Mouse (Mus musculus) forebrain, embryonic 12.5 days (tissue): Measurements from ENCODE around the gene Clcnka. TPM values are rescaled to one million over a fixed set of nuclear protein-coding genes. Genes with fewer than 3 reads are reported as not detected.
A peak's percentile ranks its signal among the peaks of the same experiment; 100 is the strongest.

Experiments used
- ATAC-seq: fragments of 200-750 bp; cut with Nextera tagmentation; 2 replicates; pipeline ENCODE4 v1.8.0; 2017; ENCODE audit warnings: moderate TSS enrichment; ENCODE audit not compliant: low FRiP score
- H3K27ac ChIP-seq: fragments of 300-500 bp; sonication (generic); 2 replicates; pipeline ENCODE4 v1.5.1; 2016; ENCODE audit warnings: mild to moderate bottlenecking
- H3K27me3 ChIP-seq: fragments of 300-500 bp; sonication (generic); 2 replicates; pipeline ENCODE4 v1.6.1; 2016; ENCODE audit warnings: mild to moderate bottlenecking
- H3K36me3 ChIP-seq: fragments of 300-500 bp; sonication (generic); replicated peaks from 2 replicates; pipeline ENCODE4 v1.6.1; 2016; ENCODE audit warnings: mild to moderate bottlenecking
- H3K4me1 ChIP-seq: fragments of 300-500 bp; sonication (generic); 2 replicates; pipeline ENCODE4 v1.6.1; 2016
- H3K4me2 ChIP-seq: fragments of 300-500 bp; sonication (generic); 2 replicates; pipeline ENCODE4 v1.6.1; 2016; ENCODE audit warnings: mild to moderate bottlenecking, moderate library complexity
- H3K4me3 ChIP-seq: fragments of 300-500 bp; sonication (generic); replicated peaks from 2 replicates; pipeline ENCODE4 v1.5.1; 2016; ENCODE audit warnings: mild to moderate bottlenecking
- H3K9ac ChIP-seq: fragments of 300-500 bp; sonication (generic); 2 replicates; pipeline ENCODE4 v1.6.1; 2016; ENCODE audit warnings: mild to moderate bottlenecking
- H3K9me3 ChIP-seq: fragments of 300-500 bp; sonication (generic); 2 replicates; pipeline ENCODE4 v1.6.1; 2016
- WGBS: fragments of 180-500 bp; shearing (Covaris S2); methylation state at CpG from one replicate; pipeline ENCODE4 v1.1.7; 2016; 5-methylcytosine and 5-hydroxymethylcytosine counted together
- polyA plus RNA-seq: library from polyadenylated mRNA; unstranded; fragments of >200 nt; fragmentation: Nextera tagmentation; extraction: Ambion mirVana; gene quantifications from 2 replicates; pipeline ENCODE4 v1.2.1, GENCODE M21; 2016

The Clcnka gene
- polyA plus RNA-seq, 1 experiment from 2014 or later, result not detected

DNA sequence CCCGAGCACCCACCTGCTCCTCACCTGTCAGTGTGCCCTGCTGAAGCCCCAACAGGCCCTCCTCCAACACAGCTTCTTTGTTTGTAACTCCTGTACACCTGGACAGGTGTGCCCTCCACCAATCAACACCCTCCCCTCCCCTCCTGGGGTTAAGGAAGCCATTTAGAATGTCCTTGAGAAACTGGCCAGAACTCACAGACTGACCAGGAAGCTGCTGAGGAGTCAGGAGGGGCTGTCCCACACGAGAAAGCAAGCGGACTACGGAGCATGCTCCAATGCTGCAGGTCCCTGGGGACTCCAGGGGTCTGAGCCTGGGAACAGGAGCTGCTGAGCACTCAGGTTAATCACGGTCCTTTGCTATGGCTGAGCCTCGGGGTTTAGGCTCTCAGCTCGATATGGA, 17.4 kb upstream of the Clcnka start, which contains the start of gene Clcnkb:
Gene Clcnkb (minus strand): TSS at position 91 of the 400 bp plus-strand sequence.
- Histone ChIP-seq H3K27ac (no peak within 1 kb of the TSS), H3K27me3 (peaks cover 22% of the 10 kb centered on the region), H3K9ac (no peak within 1 kb of the TSS), H3K4me2 (no peak within 1 kb of the TSS), H3K4me1 (no peaks in the 10 kb centered on the region), H3K4me3 (no peak within 1 kb of the TSS), H3K36me3 (no peaks in the 10 kb centered on the region), H3K9me3 (no peaks in the 10 kb centered on the region)
- WGBS, result 69% methylated on average over 7 of the region's 7 CpGs
- no peak for ATAC-seq

DNA sequence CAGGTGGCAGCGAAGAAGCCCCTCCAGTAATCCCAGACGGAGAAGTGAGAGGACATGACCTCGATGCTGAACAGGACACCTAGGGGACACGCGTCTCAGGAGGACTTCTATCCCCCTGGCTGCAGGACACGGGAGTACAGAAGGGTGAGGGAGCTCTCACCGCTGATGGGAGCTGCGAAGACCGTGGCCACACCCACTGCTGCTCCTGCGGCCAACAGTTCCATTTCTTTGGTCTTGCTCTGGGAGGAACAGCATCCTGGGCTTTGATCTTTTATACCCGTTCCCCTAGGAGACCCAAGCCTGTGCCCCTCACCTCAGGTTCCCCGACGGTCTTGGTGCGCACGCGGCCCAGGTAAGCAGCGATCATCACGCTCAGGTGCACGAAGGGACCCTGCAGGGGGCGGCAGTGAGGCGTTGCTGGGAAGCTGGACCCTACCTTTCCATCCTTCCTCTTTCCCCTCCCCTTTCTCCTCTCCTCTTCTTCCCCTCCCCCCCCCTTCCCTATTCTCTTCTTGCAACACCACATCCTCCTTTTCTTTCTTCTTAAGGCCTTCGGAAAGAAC, 13.0 kb upstream of the Clcnka start:
- peaks cover 34% of the 10 kb centered on the region for H3K27me3 ChIP-seq
- H3K36me3 ChIP-seq, result no peaks in the 10 kb centered on the region
- no peak for ATAC-seq
- H3K4me3 ChIP-seq, result no peak overlapping the region
- H3K4me2 ChIP-seq, result no peak overlapping the region
- H3K9ac ChIP-seq, result no peak overlapping the region
- no peaks in the 10 kb centered on the region for H3K9me3 ChIP-seq
- H3K27ac ChIP-seq, result no peak overlapping the region
- WGBS, result 21% methylated on average over 22 of the region's 22 CpGs
- no peaks in the 10 kb centered on the region for H3K4me1 ChIP-seq

DNA sequence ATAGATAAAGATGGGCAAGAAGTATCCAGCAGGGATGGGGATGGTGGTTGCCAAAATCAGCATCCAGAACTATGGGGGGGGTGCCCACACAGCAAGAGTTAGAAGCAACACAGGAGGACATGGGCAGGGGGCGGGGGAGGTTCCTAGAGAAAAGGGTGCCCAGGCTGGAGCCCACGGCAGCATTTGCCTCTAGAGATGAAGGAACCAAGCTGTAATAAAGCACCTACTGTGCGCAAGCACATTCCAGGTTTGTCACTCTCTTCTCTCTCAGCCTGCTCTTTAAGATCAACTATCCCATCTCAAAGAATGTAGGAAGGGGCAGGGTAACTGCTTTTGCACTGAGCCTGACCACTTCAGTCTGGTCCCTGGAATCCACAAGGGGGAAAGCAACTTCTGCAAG, 10.1 kb upstream of the Clcnka start:
- Histone ChIP-seq H3K4me2 (no peak overlapping the region), H3K4me3 (no peak overlapping the region), H3K9ac (no peak overlapping the region), H3K27me3 (peaks cover 40% of the 10 kb centered on the region), H3K4me1 (peaks cover 6% of the 10 kb centered on the region), H3K36me3 (no peaks in the 10 kb centered on the region), H3K9me3 (no peaks in the 10 kb centered on the region), H3K27ac (no peak overlapping the region)
- no peak for ATAC-seq
- 89% methylated on average over 3 of the region's 3 CpGs for WGBS

DNA sequence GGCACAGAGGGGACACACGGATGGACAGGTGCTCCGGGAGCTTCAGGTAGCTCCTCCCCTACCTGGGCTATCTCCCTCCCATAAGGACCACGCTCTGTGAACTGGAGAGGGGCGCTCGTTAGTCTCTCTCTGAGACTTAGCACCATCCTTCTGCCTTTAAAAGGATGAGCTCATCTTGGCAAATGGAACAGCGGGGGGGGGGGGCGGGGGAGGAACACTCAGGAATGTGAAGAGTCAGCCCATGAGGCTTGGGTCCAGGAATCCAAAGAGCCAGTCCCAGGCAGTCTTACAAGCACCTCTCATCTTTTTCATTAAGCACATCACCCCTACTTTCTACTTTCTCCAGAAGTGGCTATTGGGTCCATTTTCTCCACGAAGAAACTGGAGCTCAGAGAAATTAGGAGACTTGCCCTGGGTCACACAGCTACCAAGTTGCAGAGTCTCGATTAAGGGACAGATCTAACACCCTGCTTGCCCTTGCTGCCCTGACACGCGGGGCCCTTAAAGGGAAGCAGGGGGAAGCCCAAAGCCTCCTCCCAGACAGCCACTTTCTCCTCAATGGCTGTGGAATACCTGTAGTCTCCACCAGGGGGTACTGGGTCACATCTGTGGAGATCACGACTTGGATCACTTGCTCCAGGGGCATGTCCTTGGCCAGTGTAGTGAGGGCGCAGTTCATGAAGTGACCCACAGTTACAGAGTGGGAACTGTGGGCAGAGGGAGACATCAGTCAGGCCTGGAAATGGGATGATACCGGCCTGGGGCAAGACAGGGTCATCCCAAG, 8.2 kb upstream of the Clcnka start:
- no peak for ATAC-seq
- WGBS, result 54% methylated on average over 14 of the region's 14 CpGs

DNA sequence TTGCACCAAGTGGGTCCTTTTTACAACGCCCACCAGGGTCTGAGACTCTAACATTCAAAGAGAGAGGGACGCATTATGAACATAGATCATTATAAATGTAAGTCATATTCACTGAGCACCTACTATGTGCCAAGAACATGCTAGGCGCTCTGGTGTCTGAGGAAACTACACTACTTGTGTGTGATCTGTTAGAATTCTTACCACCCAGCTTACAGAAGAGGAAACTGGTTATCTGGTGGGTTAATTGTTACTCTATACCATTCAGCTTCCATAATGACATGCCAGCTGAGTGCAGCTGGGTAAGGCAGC, 6.7 kb upstream of the Clcnka start:
- no peak for ATAC-seq
- whole genome bisulfite sequencing, result 97% methylated on average over 3 of the region's 3 CpGs
- no peak overlapping the region for H3K27ac ChIP-seq

More for the DNA sequence above, 8.2 kb upstream of the Clcnka start:
- Histone ChIP-seq H3K27me3 (peaks cover 36% of the 10 kb centered on the region), H3K27ac (no peak overlapping the region), H3K9ac (no peak overlapping the region), H3K4me1 (peaks cover 6% of the 10 kb centered on the region), H3K4me3 (no peak overlapping the region), H3K4me2 (no peak overlapping the region), H3K9me3 (no peaks in the 10 kb centered on the region), H3K36me3 (no peaks in the 10 kb centered on the region)

DNA sequence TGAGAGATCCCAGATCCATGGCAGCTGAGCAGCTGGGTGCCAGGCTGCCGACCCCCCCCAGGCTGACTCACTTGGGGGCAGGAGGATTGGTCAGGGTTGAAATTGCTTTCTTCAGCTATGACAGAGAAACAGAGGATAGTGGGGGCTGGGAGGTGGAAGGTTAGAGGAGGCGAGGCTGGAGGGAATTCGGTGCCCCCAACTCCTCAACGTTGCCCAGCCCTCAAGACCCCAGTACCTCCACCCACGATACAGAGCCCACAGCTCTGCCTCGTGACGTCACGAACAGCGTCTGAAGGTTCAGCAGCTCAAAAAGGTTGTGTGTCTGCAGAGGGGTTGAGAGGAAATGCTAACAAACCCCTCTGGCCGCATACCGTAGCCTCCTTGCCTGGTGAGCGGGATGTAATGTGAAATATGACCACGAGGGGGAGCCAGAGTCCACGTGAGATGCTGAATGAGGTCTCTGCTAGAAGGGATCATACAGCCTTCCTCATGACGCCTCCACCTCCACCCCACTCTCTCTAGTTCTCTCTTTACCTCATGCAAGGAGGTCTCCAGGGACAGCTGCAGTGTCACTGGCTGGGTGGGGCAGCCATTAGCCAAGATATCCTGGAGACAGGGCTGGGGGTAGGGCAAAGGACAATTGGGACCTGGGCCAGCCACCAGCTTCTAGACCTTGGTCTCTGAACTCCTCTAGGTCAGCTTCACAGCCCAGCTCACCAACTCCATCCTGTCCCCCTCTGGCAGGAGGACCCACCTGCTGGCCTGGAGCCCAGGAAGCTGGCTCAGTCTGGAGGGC, 6.2 kb upstream of the Clcnka start:
- H3K4me3 ChIP-seq, result no peak overlapping the region
- 15% methylated on average over 15 of the region's 15 CpGs for WGBS
- no peak overlapping the region for H3K27ac ChIP-seq
- peaks cover 29% of the 10 kb centered on the region; the same call in 1 of the 2 replicates for H3K27me3 ChIP-seq
- peak overlapping the region; percentile 32; the same call in 1 of the 2 replicates for H3K4me2 ChIP-seq
- no peaks in the 10 kb centered on the region for H3K9me3 ChIP-seq
- H3K9ac ChIP-seq, result peak overlapping the region; percentile 33; the same call in 1 of the 2 replicates
- H3K4me1 ChIP-seq, result peaks cover 6% of the 10 kb centered on the region
- no peaks in the 10 kb centered on the region for H3K36me3 ChIP-seq
- ATAC-seq, result peak; percentile 82

More for the DNA sequence above, 6.7 kb upstream of the Clcnka start:
- H3K9me3 ChIP-seq, result no peaks in the 10 kb centered on the region
- H3K4me3 ChIP-seq, result no peak overlapping the region
- no peak overlapping the region for H3K9ac ChIP-seq
- peaks cover 6% of the 10 kb centered on the region for H3K4me1 ChIP-seq
- H3K4me2 ChIP-seq, result no peak overlapping the region
- H3K27me3 ChIP-seq, result peaks cover 30% of the 10 kb centered on the region; the same call in 1 of the 2 replicates
- H3K36me3 ChIP-seq, result no peaks in the 10 kb centered on the region

DNA sequence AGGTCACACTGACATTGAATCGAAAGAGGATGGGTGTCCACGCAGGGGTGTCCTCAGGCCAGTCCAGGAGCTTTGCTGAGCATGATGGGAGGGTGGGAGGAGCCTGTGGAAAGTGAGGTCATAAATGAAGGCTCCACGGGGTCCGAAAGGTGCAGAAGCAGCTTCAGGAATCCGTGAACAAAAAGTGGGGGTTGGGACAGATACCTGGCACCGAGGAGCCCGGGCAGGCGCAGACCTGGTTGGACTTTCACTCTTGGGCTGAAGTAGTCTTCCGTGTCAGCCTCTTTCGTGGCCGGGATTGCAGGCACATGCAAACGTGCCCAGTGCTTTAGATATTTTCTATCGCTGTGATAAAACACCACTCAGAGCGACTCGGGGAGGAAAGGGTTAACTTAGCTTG, 1.6 kb upstream of the Clcnka start:
- Histone ChIP-seq H3K36me3 (no peaks in the 10 kb centered on the region), H3K4me2 (no peak overlapping the region), H3K4me1 (peaks cover 6% of the 10 kb centered on the region), H3K9me3 (no peaks in the 10 kb centered on the region), H3K27me3 (peaks cover 23% of the 10 kb centered on the region; the same call in 1 of the 2 replicates), H3K4me3 (no peak overlapping the region), H3K9ac (no peak overlapping the region), H3K27ac (no peak overlapping the region)
- WGBS, result 85% methylated on average over 15 of the region's 15 CpGs
- ATAC-seq, result no peak

DNA sequence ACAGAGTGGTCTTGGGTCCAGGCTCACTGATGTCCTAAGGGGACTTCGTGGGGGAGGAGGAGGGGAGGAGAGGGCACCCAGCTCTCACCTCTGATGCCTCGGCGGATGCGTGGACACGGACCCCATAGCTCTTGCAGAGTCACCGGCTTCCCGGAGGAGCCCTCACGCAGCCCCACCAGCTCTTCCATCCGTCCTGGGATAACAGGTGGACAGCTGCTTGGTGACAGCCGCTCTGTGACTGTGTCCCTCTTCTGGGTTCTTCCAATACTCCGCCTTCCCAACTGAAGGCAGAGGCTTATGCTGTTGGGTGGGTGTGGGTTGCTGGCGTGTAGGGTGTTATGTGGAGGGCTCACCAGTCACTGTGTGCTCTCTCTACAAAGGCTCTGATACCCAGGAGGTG, 663 bp downstream of the Clcnka start:
- no peak for ATAC-seq
- H3K4me1 ChIP-seq, result peaks cover 4% of the 10 kb centered on the region

DNA sequence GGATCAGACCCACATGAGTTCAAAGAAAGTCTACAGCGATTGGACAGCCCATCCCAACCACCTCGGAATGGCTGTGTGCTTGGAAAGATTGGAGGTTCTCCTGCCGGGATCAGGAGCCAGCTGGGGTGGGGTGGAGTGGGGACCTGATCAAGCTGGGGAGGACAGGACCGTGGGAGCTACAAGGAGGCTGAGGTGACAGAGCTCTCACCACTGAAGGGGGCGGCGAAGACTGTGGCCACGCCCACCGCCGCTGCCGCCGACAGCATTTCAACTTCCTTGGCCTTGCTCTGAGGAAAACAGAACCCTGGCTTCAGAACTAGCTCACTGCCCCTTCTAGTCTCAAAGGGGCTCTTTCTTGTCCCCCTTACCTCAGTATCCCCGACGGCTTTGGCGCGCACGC, 3.8 kb downstream of the Clcnka start:
- Histone ChIP-seq H3K4me2 (peak overlapping the region; percentile 19; the same call in 1 of the 2 replicates), H3K4me3 (no peak overlapping the region)

More for the DNA sequence above, 663 bp downstream of the Clcnka start:
- Histone ChIP-seq H3K27me3 (peaks cover 21% of the 10 kb centered on the region; the same call in 1 of the 2 replicates), H3K27ac (no peak overlapping the region), H3K36me3 (no peaks in the 10 kb centered on the region), H3K9ac (no peak overlapping the region), H3K4me2 (no peak overlapping the region), H3K4me3 (no peak overlapping the region), H3K9me3 (no peaks in the 10 kb centered on the region)
- WGBS, result 81% methylated on average over 12 of the region's 12 CpGs

DNA sequence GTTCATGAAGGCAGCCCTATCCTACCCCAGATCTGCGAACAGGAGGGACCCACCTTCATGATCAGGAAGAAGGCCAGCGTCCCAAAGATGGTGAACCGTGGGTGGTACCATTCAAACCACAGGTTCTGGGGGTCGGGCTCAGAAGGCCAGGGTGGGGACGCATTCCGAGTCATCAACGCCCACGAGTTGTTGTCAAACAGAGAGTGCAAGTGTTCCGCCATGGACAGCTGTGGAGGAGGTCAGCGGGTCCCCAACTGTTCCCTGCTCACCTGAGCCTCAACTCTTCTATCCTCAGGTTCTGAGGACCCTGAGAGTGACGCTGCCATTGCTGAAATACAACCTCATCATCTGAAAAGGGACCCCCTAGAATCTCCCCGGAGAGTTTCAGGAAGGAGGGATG, 7.2 kb downstream of the Clcnka start:
- H3K9me3 ChIP-seq, result no peaks in the 10 kb centered on the region
- no peak overlapping the region for H3K9ac ChIP-seq
- no peak overlapping the region for H3K27ac ChIP-seq
- 78% methylated on average over 12 of the region's 12 CpGs for WGBS
- H3K4me1 ChIP-seq, result peaks cover 4% of the 10 kb centered on the region
- no peaks in the 10 kb centered on the region for H3K36me3 ChIP-seq
- no peak overlapping the region for H3K4me2 ChIP-seq
- no peak for ATAC-seq
- H3K4me3 ChIP-seq, result no peak overlapping the region
- H3K27me3 ChIP-seq, result peaks cover 28% of the 10 kb centered on the region; the same call in 1 of the 2 replicates

More for the DNA sequence above, 3.8 kb downstream of the Clcnka start:
- 22% methylated on average over 16 of the region's 16 CpGs for WGBS
- Histone ChIP-seq H3K36me3 (no peaks in the 10 kb centered on the region), H3K27ac (no peak overlapping the region), H3K9me3 (no peaks in the 10 kb centered on the region), H3K9ac (no peak overlapping the region; the same call in 1 of the 2 replicates), H3K4me1 (peaks cover 4% of the 10 kb centered on the region), H3K27me3 (peaks cover 36% of the 10 kb centered on the region; the same call in 1 of the 2 replicates)
- no peak for ATAC-seq

DNA sequence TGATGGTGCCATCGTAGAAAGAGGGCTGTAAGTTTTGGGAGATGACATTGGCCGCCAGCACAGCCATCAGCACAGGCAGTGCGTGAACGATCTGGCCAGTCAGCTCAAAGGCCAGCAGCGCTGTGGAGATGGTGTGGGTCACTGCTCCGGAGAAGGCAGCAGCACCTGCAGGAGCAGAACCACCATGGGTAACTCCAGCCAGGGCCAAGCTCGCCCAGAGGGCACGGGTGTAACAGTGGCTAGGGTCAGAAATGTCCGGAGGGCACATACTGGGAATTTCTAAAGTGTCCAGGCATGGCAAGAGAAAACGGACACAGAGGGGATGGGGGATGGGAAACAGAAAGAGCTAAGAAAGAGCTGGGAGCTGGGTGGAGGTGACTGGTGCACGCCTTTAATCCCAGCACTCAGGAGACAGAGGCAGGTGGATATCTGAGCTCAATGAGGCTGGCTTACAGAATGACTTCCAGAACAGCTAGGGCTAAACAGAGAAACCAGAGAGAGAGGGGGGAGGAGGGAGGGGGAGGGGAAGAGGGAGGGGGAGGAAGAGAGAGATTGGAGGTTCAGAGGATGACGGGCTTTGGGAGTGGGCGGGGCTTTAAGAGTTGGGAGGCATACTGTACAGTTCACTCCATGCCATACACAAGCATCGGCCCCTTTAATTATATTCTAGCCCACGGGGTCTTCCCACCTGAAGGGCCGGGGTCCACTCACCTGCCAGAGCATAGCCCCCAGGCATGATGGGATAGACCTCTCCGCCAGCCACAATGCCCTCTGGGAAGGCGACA, 9.0 kb downstream of the Clcnka start:
- Histone ChIP-seq H3K27me3 (peaks cover 31% of the 10 kb centered on the region), H3K4me2 (no peak overlapping the region), H3K4me3 (no peak overlapping the region), H3K9me3 (no peaks in the 10 kb centered on the region), H3K9ac (no peak overlapping the region), H3K27ac (no peak overlapping the region), H3K36me3 (no peaks in the 10 kb centered on the region), H3K4me1 (no peaks in the 10 kb centered on the region)
- 74% methylated on average over 18 of the region's 18 CpGs for WGBS
- ATAC-seq, result no peak
